Mouse (Mus musculus) limb, embryonic 11.5 days (tissue): ENCODE measurements at regions not wholly inside any gene's neighbourhood (a gene's known extent, or its start where the extent isn't known, plus 50 kb on each side); places are given as distances from the start of the nearest gene placed in this dataset.

ENCODE experiments used
- ATAC-seq: fragments of 200-750 bp; cut with Nextera tagmentation; 2 replicates; pipeline ENCODE4 v1.8.0; 2017; ENCODE audit warnings: low read depth; ENCODE audit not compliant: insufficient number of reproducible peaks, low FRiP score, low TSS enrichment
- DNase-seq: peaks from one replicate; pipeline ENCODE4 v3.0.0-alpha.2; 2015; ENCODE audit warnings: low spot score
- H3K27ac ChIP-seq: fragments of 300-500 bp; sonication (generic); replicated peaks from 2 replicates; pipeline ENCODE4 v1.5.1; 2014; ENCODE audit warnings: low read depth, mild to moderate bottlenecking, low read length
- H3K27me3 ChIP-seq: fragments of 300-500 bp; sonication (generic); 2 replicates; pipeline ENCODE4 v1.6.1; 2014; ENCODE audit warnings: mild to moderate bottlenecking, low read length, mixed read lengths; ENCODE audit not compliant: control insufficient read depth, insufficient read depth
- H3K36me3 ChIP-seq: fragments of 300-500 bp; sonication (generic); 2 replicates; pipeline ENCODE4 v1.6.1; 2014; ENCODE audit warnings: mild to moderate bottlenecking, low read length, moderate library complexity, mixed read lengths; ENCODE audit not compliant: control insufficient read depth, insufficient read depth
- H3K4me1 ChIP-seq: fragments of 300-500 bp; sonication (generic); 2 replicates; pipeline ENCODE4 v1.6.1; 2014; ENCODE audit warnings: low read length, mixed read lengths; ENCODE audit not compliant: control insufficient read depth, insufficient read depth
- H3K4me2 ChIP-seq: fragments of 300-500 bp; sonication (generic); 2 replicates; pipeline ENCODE4 v1.6.1; 2014; ENCODE audit warnings: low read depth, mild to moderate bottlenecking, moderate library complexity; ENCODE audit not compliant: severe bottlenecking
- H3K4me3 ChIP-seq: fragments of 300-500 bp; sonication (generic); 2 replicates; pipeline ENCODE4 v1.5.1; 2014; ENCODE audit warnings: low read depth, low read length
- H3K9ac ChIP-seq: fragments of 300-500 bp; sonication (generic); 2 replicates; pipeline ENCODE4 v1.6.1; 2014; ENCODE audit warnings: mild to moderate bottlenecking, low read length
- H3K9me3 ChIP-seq: fragments of 300-500 bp; sonication (generic); 2 replicates; pipeline ENCODE4 v1.6.1; 2016; ENCODE audit warnings: low read length; ENCODE audit not compliant: control insufficient read depth
- WGBS: fragments of 180-500 bp; shearing (Covaris S2); extraction: QIAGEN DNeasy Blood & Tissue Kit; methylation state at CpG from one replicate; pipeline ENCODE4 v1.1.7; 2014; 5-methylcytosine and 5-hydroxymethylcytosine counted together

- Histone ChIP-seq H3K36me3 (no peaks in the 10 kb centered on the region), H3K4me1 (no peaks in the 10 kb centered on the region), H3K9me3 (no peaks in the 10 kb centered on the region), H3K27ac (no peak overlapping the region), H3K4me2 (no peak overlapping the region), H3K27me3 (no peaks in the 10 kb centered on the region), H3K4me3 (no peak overlapping the region), H3K9ac (no peak overlapping the region)
- no peak for DNase-seq
- ATAC-seq, result no peak
- 17% methylated on average over 3 of the region's 3 CpGs for WGBS
Measured at GRCm38 (mm10) chr1:77190141-77190540, 324.7 kb downstream of the Epha4 start.

DNA sequence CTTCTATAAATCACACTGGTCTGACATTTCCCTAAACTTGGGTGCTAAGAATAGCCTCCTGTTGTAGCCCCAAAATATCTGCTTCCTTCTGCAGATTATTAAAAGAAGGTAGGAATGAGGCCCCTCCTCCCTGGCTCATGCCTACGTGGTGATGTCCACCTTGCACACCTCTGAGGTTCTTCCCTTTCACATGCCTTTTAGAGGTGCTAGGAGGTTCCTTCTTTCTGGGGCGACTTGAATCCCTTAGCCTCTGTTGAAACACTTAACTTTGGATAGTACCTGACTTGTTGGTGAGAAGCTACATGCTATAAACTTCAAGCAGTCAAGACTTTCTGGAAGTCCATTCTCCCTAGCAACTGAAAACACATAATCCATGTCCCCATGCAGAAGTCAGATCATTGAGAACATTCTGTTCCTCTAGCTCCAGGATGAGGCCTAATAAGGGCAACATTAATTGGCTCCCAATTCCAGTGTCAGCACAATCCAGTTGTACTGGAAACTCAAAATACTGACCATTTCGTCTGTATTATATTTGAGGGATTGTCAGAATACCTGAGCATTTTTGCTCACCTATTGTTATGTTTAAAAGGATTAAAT is 313.5 kb downstream of the Epha4 start:
- H3K4me3 ChIP-seq, result no peak overlapping the region
- no peak for ATAC-seq

GRCm38 (mm10) chr1:77202948-77203347 is 311.9 kb downstream of the Epha4 start:
- no peaks in the 10 kb centered on the region for H3K9me3 ChIP-seq
- no peak overlapping the region for H3K9ac ChIP-seq
- no peaks in the 10 kb centered on the region for H3K27me3 ChIP-seq
- DNase-seq (no peak), ATAC-seq (no peak)
- WGBS, result 66% methylated on average over 4 of the region's 4 CpGs
- no peak overlapping the region for H3K27ac ChIP-seq
- no peak overlapping the region for H3K4me2 ChIP-seq
- no peak overlapping the region for H3K4me3 ChIP-seq
- no peaks in the 10 kb centered on the region for H3K36me3 ChIP-seq
- no peaks in the 10 kb centered on the region for H3K4me1 ChIP-seq

More for the DNA sequence above, 313.5 kb downstream of the Epha4 start:
- Histone ChIP-seq H3K4me1 (no peaks in the 10 kb centered on the region), H3K9me3 (no peaks in the 10 kb centered on the region), H3K4me2 (no peak overlapping the region), H3K36me3 (no peaks in the 10 kb centered on the region), H3K27me3 (no peaks in the 10 kb centered on the region), H3K9ac (no peak overlapping the region), H3K27ac (no peak overlapping the region)
- DNase-seq, result no peak
- 80% methylated on average over 3 of the region's 3 CpGs for WGBS

- no peak overlapping the region for H3K4me2 ChIP-seq
- H3K27me3 ChIP-seq, result no peaks in the 10 kb centered on the region
- ATAC-seq (no peak), DNase-seq (no peak)
- H3K36me3 ChIP-seq, result no peaks in the 10 kb centered on the region
- H3K4me3 ChIP-seq, result no peak overlapping the region
- H3K27ac ChIP-seq, result no peak overlapping the region
- 81% methylated on average over 1 of the region's 1 CpGs for WGBS
- no peaks in the 10 kb centered on the region for H3K9me3 ChIP-seq
- H3K9ac ChIP-seq, result no peak overlapping the region
- no peaks in the 10 kb centered on the region for H3K4me1 ChIP-seq
Measured at GRCm38 (mm10) chr1:77206535-77206934, 308.4 kb downstream of the Epha4 start.

DNA sequence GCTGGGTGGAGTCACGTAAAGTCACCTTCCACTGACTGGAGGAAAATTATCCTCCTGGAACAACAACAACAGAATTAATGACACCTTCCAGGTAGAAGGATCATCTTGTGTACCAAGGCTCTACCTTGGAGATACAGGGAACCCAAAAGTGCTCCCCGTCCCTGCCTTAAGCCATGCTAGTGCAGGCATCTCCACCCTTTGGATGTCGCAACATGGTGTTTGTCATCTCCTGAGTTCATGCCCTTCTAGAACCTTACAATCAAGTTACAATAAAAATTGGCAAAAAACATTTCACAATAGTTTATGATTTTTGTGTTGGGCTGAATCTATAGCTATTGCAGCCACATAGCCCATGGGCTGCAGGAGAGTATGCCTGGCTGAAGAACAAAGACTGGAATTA is 305.5 kb downstream of the Epha4 start:
- H3K9me3 ChIP-seq, result no peaks in the 10 kb centered on the region
- H3K4me3 ChIP-seq, result no peak overlapping the region
- no peak for DNase-seq
- no peak overlapping the region for H3K27ac ChIP-seq
- H3K27me3 ChIP-seq, result no peaks in the 10 kb centered on the region
- H3K9ac ChIP-seq, result no peak overlapping the region
- no peaks in the 10 kb centered on the region for H3K4me1 ChIP-seq
- WGBS, result 92% methylated on average over 3 of the region's 3 CpGs
- H3K36me3 ChIP-seq, result no peaks in the 10 kb centered on the region
- no peak overlapping the region for H3K4me2 ChIP-seq
- no peak for ATAC-seq

GRCm38 (mm10) chr1:77213462-77214098 is 301.3 kb downstream of the Epha4 start:
- no peak for ATAC-seq
- Histone ChIP-seq H3K9ac (no peak overlapping the region), H3K4me3 (no peak overlapping the region), H3K4me1 (no peaks in the 10 kb centered on the region), H3K27ac (no peak overlapping the region), H3K9me3 (no peaks in the 10 kb centered on the region), H3K4me2 (no peak overlapping the region), H3K36me3 (no peaks in the 10 kb centered on the region), H3K27me3 (no peaks in the 10 kb centered on the region)
- 67% methylated on average over 8 of the region's 8 CpGs for WGBS
- DNase-seq, result no peak

GRCm38 (mm10) chr1:77219488-77220321 is 295.2 kb downstream of the Epha4 start:
- no peaks in the 10 kb centered on the region for H3K36me3 ChIP-seq
- H3K9ac ChIP-seq, result no peak overlapping the region
- DNase-seq (no peak), ATAC-seq (no peak)
- no peaks in the 10 kb centered on the region for H3K9me3 ChIP-seq
- 74% methylated on average over 3 of the region's 3 CpGs for WGBS
- H3K27ac ChIP-seq, result no peak overlapping the region
- H3K4me2 ChIP-seq, result no peak overlapping the region
- no peaks in the 10 kb centered on the region for H3K27me3 ChIP-seq
- H3K4me1 ChIP-seq, result 0 out of 2 replicates have a peak, but pooled peaks cover 5% of the 10 kb centered on the region
- H3K4me3 ChIP-seq, result no peak overlapping the region

DNA sequence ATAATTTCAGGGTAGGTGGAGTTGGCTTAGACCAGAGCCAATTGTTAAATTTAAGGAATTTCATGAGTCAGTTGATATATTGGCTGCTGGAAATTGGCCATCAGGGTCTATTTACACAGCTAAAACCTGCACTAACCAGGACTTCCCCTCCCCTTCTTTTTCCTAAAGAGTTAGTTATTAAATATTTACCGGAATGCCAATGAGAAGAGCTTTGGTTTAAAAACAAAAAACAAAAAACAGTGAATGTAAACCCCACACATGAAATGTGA is 294.6 kb downstream of the Epha4 start:
- no peak overlapping the region for H3K4me3 ChIP-seq
- DNase-seq (no peak), ATAC-seq (no peak)
- no peak overlapping the region for H3K9ac ChIP-seq
- no peak overlapping the region for H3K4me2 ChIP-seq
- WGBS, result 80% methylated on average over 1 of the region's 1 CpGs
- H3K27ac ChIP-seq, result no peak overlapping the region
- no peaks in the 10 kb centered on the region for H3K27me3 ChIP-seq
- H3K4me1 ChIP-seq, result 0 out of 2 replicates have a peak, but pooled peaks cover 5% of the 10 kb centered on the region
- H3K9me3 ChIP-seq, result no peaks in the 10 kb centered on the region
- H3K36me3 ChIP-seq, result no peaks in the 10 kb centered on the region
